Mouse (Mus musculus) lung, embryonic 14.5 days (tissue): ENCODE measurements at regions not wholly inside any gene's neighbourhood (a gene's known extent, or its start where the extent isn't known, plus 50 kb on each side); places are given as distances from the start of the nearest gene placed in this dataset.

Experiments
- ATAC-seq: fragments of 200-750 bp; cut with Nextera tagmentation; 2 replicates; pipeline ENCODE4 v1.8.0; 2017; ENCODE audit warnings: mild to moderate bottlenecking, moderate TSS enrichment, moderate library complexity; ENCODE audit not compliant: insufficient read depth
- DNase-seq: peaks from one replicate; pipeline ENCODE4 v3.0.0-alpha.2; 2015
- H3K27ac ChIP-seq: fragments of 300-500 bp; sonication (generic); 2 replicates; pipeline ENCODE4 v1.5.1; 2014; ENCODE audit warnings: low read depth, mild to moderate bottlenecking, moderate library complexity
- H3K27me3 ChIP-seq: fragments of 300-500 bp; sonication (generic); 2 replicates; pipeline ENCODE4 v1.6.1; 2014; ENCODE audit warnings: low read length, control low read depth; ENCODE audit not compliant: insufficient read depth
- H3K36me3 ChIP-seq: fragments of 300-500 bp; sonication (generic); 2 replicates; pipeline ENCODE4 v1.6.1; 2014; ENCODE audit warnings: control low read depth; ENCODE audit not compliant: insufficient read depth
- H3K4me1 ChIP-seq: fragments of 300-500 bp; sonication (generic); 2 replicates; pipeline ENCODE4 v1.6.1; 2014; ENCODE audit warnings: antibody characterized with exemption, control low read depth; ENCODE audit not compliant: insufficient read depth
- H3K4me2 ChIP-seq: fragments of 300-500 bp; sonication (generic); 2 replicates; pipeline ENCODE4 v1.6.1; 2014; ENCODE audit warnings: mild to moderate bottlenecking
- H3K4me3 ChIP-seq: fragments of 300-500 bp; sonication (generic); 2 replicates; pipeline ENCODE4 v1.5.1; 2014; ENCODE audit warnings: low read depth, low read length
- H3K9ac ChIP-seq: fragments of 300-500 bp; sonication (generic); 2 replicates; pipeline ENCODE4 v1.6.1; 2014
- H3K9me3 ChIP-seq: fragments of 300-500 bp; sonication (generic); 2 replicates; pipeline ENCODE4 v1.6.1; 2016; ENCODE audit warnings: low read depth, low read length, control low read depth
- CTCF ChIP-seq: IDR thresholded peaks from 2 replicates; pipeline ENCODE4 v1.5.1; 2016; ENCODE audit warnings: antibody characterized with exemption, low read depth
- WGBS: fragments of 180-500 bp; shearing (Covaris S2); extraction: QIAGEN DNeasy Blood & Tissue Kit; methylation state at CpG from one replicate; pipeline ENCODE4 v1.1.7; 2014; 5-methylcytosine and 5-hydroxymethylcytosine counted together

DNA sequence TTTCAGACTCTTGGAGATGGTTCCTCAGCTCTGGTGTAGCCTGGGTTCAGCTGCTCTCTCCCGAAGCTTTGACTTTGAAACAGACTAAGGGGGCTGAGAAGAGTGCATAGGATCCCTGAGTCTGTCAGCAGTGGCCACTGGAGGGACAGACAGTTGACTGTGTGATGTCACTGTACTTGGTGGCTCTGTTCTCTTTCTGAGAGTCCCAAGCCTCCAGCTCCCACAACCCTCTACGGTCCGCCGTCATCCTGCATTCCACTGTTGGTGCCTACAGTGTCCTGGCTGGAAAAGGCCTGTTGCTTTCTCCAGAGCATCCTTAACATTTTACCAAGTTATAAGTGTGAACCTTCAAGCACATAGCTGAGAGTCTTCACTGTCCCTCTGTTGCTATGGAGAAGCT, 98.6 kb downstream of the 4931417E11Rik start:
- Histone ChIP-seq H3K4me3 (no peak overlapping the region), H3K4me1 (no peaks in the 10 kb centered on the region), H3K9me3 (no peaks in the 10 kb centered on the region), H3K27me3 (no peaks in the 10 kb centered on the region), H3K27ac (no peak overlapping the region), H3K9ac (no peak overlapping the region), H3K36me3 (no peaks in the 10 kb centered on the region), H3K4me2 (no peak overlapping the region)
- TF ChIP-seq CTCF: no peak
- ATAC-seq (no peak), DNase-seq (no peak)
- 82% methylated on average over 4 of the region's 4 CpGs for WGBS

DNA sequence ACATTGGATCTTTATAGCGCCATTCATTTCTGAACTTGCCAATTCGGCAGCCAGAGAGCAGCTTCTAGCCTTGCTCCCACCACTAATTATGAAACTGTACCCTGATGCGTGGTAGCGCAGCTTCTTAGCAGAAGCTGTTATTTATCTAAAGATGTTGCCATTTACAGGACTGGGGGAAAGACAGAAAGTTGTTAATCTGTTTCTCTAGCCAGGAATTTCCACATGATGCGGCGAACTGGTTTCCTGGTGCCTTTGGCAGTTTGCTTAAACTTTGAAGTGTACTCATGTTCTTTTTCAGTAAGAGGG, 100.7 kb downstream of the 4931417E11Rik start:
- H3K9me3 ChIP-seq: no peaks in the 10 kb centered on the region
- H3K4me2 ChIP-seq: peak overlapping the region; percentile 48
- TF ChIP-seq CTCF: no peak
- H3K9ac ChIP-seq: no peak overlapping the region
- H3K4me1 ChIP-seq: no peaks in the 10 kb centered on the region
- DNase-seq (peak; percentile 28), ATAC-seq (no peak)
- H3K36me3 ChIP-seq: no peaks in the 10 kb centered on the region
- no peaks in the 10 kb centered on the region for H3K27me3 ChIP-seq
- WGBS: 12% methylated on average over 6 of the region's 6 CpGs
- no peak overlapping the region for H3K27ac ChIP-seq
- H3K4me3 ChIP-seq: 0 out of 2 replicates have a peak overlapping the region, but pooled peaks have one; percentile 5

DNA sequence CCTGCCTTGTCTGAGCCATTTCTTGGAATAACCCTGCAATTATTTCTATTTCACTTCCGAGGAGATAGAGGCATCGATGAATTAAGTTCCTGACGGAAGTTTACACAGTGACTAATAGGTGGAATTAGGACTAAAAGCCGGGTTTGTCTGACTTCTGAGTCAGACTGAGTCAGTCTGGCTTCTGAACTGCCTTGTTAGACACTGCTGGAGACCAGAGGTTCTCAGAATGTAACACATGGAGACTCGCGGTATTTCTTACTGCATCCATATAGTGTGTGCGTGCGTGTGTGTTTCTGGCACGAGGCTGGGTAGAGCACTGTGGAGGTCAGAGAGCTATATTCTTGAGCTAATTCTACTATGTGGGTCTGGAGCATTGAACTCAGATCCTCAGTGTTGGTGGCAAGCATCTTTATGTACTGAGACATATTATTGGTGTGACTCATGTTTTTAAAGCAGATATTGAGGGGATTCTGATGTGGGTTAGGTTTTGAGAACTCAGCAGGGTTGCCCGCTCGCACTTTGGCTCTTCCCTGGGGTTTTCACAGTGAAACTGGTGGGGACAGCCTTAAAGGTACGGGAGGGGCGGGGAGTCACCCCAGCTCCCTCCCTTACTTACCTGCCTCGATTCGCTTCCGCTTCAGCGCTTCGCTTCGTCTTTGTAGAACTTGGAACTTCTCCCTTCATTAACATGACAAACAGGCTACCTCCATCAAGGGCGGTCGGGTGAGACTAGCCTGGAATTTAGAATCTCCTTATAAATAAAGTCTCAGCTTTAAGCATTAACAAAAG, 101.2 kb downstream of the 4931417E11Rik start:
- H3K9me3 ChIP-seq: no peaks in the 10 kb centered on the region
- ATAC-seq: peak; percentile 57; the same call in 1 of the 2 replicates
- H3K27ac ChIP-seq: no peak overlapping the region
- 11% methylated on average over 21 of the region's 21 CpGs for WGBS
- 0 out of 2 replicates have a peak overlapping the region, but pooled peaks have one; percentile 5 for H3K4me3 ChIP-seq
- H3K9ac ChIP-seq: no peak overlapping the region
- no peaks in the 10 kb centered on the region for H3K36me3 ChIP-seq
- no peaks in the 10 kb centered on the region for H3K4me1 ChIP-seq
- peak overlapping the region; percentile 48 for H3K4me2 ChIP-seq
- no peak for TF ChIP-seq CTCF
- peak; percentile 35 for DNase-seq
- no peaks in the 10 kb centered on the region for H3K27me3 ChIP-seq

DNA sequence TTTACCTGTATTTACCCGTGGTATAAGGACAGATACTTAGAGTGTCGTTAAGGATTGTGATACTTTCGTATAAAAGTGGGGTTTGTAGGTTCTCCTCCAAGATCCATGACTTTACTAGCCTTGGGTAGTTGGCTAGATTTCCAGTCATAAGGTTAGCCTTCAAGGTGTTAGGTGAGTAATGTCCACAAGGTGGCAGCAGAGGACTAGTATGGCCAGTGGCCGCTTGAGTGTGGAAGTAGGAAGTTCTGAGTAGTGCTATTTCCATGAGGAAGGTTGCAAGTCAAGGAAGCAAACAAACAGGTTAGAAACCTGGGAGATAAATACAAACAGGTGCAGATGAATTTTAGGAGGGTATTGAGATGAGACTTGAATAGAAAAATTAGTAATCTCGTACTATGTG, 101.9 kb downstream of the 4931417E11Rik start:
- peak; percentile 98 for TF ChIP-seq CTCF
- ATAC-seq: peak; percentile 80
- 2% methylated on average over 5 of the region's 5 CpGs for WGBS

DNA sequence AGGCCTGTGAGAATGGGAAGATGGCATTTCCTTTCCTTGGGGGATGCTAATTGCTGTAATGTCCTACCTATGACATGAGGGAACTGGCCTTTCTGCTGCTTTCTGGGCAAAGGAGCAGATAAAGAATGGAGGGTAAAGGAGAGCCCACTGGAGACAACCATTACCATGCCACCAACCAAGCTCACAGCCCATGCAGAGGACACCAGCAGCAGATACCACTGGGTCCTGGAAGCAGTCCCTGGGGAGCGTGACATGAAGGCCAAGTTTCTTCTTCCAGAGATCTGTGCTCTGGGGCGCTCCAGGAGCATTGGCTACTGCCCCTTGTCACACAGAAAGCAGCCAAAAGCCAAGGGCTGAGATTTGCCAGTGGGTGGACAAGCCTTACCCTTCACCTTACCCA, 102.8 kb downstream of the 4931417E11Rik start:
- 82% methylated on average over 2 of the region's 2 CpGs for WGBS
- ATAC-seq: no peak
- no peaks in the 10 kb centered on the region for H3K36me3 ChIP-seq
- no peak overlapping the region for H3K27ac ChIP-seq
- no peaks in the 10 kb centered on the region for H3K27me3 ChIP-seq
- no peak overlapping the region for H3K9ac ChIP-seq
- no peaks in the 10 kb centered on the region for H3K4me1 ChIP-seq
- H3K4me2 ChIP-seq: no peak overlapping the region
- DNase-seq: no peak
- no peak for TF ChIP-seq CTCF
- no peaks in the 10 kb centered on the region for H3K9me3 ChIP-seq
- H3K4me3 ChIP-seq: no peak overlapping the region

More for the DNA sequence above, 101.9 kb downstream of the 4931417E11Rik start:
- no peaks in the 10 kb centered on the region for H3K27me3 ChIP-seq
- no peaks in the 10 kb centered on the region for H3K4me1 ChIP-seq
- no peak overlapping the region for H3K9ac ChIP-seq
- H3K27ac ChIP-seq: no peak overlapping the region
- H3K9me3 ChIP-seq: no peaks in the 10 kb centered on the region
- H3K4me2 ChIP-seq: peak overlapping the region; percentile 48
- no peak overlapping the region for H3K4me3 ChIP-seq
- peak; percentile 94 for DNase-seq
- H3K36me3 ChIP-seq: no peaks in the 10 kb centered on the region

DNA sequence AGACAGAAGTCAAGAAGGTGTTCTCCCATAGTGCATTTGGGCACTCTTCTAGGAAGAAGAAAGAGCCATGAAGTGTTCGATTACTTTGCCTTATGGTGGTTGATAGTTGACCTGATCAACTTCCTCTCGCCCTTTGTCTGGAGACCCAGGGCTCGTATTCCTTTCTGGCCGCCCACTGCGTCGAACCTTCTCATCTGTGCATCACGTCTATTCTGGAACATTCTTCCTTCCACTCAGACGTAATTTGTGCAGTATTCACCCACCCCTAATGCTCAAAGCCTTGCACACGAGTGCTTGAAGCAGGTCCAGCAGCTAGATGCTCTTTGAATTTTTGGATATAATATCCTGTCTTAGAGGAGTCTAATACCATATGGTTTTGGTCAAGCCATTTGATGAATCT, 104.2 kb downstream of the 4931417E11Rik start:
- no peak overlapping the region for H3K27ac ChIP-seq
- WGBS: 83% methylated on average over 9 of the region's 9 CpGs
- no peaks in the 10 kb centered on the region for H3K9me3 ChIP-seq
- TF ChIP-seq CTCF: no peak
- H3K9ac ChIP-seq: no peak overlapping the region
- H3K27me3 ChIP-seq: no peaks in the 10 kb centered on the region
- H3K4me3 ChIP-seq: no peak overlapping the region
- no peaks in the 10 kb centered on the region for H3K4me1 ChIP-seq
- H3K4me2 ChIP-seq: no peak overlapping the region
- ATAC-seq (no peak), DNase-seq (no peak)
- H3K36me3 ChIP-seq: no peaks in the 10 kb centered on the region

DNA sequence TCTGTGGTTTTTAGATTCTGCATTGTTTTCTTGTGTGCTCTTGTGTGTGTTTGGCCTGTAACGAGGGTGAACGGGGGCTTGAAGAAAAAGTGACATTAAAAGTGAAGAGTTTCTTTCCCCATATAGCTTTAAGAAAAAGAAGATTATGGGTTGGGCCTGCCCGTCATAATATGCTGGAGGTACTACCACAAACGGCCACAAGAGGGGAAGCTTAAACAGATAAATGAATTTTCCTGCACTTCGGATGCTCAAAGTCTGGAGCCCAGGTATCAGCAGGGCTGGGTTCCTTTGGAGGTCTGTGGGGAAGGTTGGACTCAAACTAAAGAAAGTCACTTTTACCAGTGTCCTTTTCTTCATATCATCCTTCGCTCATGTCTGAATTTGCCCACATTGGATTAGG, 86.8 kb downstream of the Suclg1 start:
- no peaks in the 10 kb centered on the region for H3K27me3 ChIP-seq
- WGBS: 52% methylated on average over 6 of the region's 6 CpGs
- H3K9ac ChIP-seq: no peak overlapping the region
- no peak for ATAC-seq
- H3K27ac ChIP-seq: no peak overlapping the region
- H3K4me3 ChIP-seq: no peak overlapping the region
- no peaks in the 10 kb centered on the region for H3K36me3 ChIP-seq
- no peaks in the 10 kb centered on the region for H3K9me3 ChIP-seq
- H3K4me1 ChIP-seq: no peaks in the 10 kb centered on the region
- peak; percentile 50 for DNase-seq
- TF ChIP-seq CTCF: peak; percentile 55
- no peak overlapping the region for H3K4me2 ChIP-seq
